Mouse (Mus musculus): Measurements from ENCODE around the gene Olfr473. TPM values are rescaled to one million over a fixed set of nuclear protein-coding genes. Genes with fewer than 3 reads are reported as not detected.

Olfr473 gene
- not detected for total RNA-seq (2023)

GRCm38 (mm10) chr7:107930146-107930545 lies at the start of gene Olfr473:
Olfr473 (plus strand) TSS chr7:107930446.

DNA sequence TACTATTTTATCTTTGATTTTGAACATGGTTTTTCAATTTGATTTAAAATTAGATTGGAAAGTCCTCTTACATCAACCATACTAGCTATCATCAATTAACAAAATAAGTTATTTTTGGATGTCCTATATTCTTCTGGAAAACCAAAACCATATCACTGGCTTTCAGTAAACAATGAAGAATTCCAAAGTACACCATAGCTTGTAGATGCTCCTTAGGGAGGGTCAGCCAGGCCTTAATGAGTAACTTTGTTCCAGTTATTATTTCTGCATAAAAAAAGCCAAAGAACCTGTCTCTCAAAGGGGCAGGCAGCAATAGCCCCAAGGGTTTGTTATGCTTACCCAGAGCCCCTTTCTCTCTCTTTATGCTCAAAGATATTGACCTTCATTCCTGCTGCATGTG lies 32.6 kb upstream of the Olfr473 start, which contains the start of gene Olfr472:
Olfr472 (plus strand) TSS at position 301 of the 400 bp plus-strand sequence.

GRCm38 (mm10) chr7:107954343-107954742 lies 24.1 kb downstream of the Olfr473 start, which contains the start of gene Olfr474:
Olfr474 (plus strand) TSS chr7:107954643.

DNA sequence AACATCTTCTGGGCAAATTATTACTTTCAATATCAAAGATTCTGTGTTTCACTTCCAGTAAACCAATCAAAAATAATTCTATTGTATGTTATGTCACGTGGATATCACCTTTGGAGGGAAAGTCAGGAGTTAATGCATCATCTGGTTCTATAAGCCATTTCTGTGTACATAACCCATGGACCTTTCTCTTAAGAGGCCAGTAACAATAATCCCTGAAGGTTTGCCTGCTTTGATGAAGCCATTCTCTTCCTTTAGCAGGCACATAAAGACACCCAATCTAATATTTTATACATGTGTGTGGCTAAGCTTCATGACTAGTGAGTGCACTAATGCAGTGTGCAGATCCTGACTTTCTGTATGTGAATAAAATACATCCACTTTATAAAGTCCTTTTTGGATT lies 34.3 kb downstream of the Olfr473 start, which contains the start of gene Olfr476:
Olfr476 (plus strand) TSS at position 301 of the 400 bp plus-strand sequence.

Other genes starting within 250 kb of the Olfr473 start
- gene Cyb5r2, start 172.4 kb upstream of the Olfr473 start, total RNA-seq (2023) = not detected
- not detected for gene Ovch2, start 129.2 kb upstream of the Olfr473 start, total RNA-seq (2023)
- gene Olfr467, start 118.2 kb upstream of the Olfr473 start, total RNA-seq (2023) = not detected
- not detected for gene Olfr469, start 104.9 kb upstream of the Olfr473 start, total RNA-seq (2023)
- gene Olfr470, start 83.0 kb upstream of the Olfr473 start, total RNA-seq (2023) = not detected
- under 1 TPM in 1 of 2 experiments, not detected in 1; 0.08 TPM for gene Olfr472, start 32.5 kb upstream of the Olfr473 start, total RNA-seq (2023)
- gene Olfr474, start 24.2 kb downstream of the Olfr473 start, total RNA-seq (2023) = not detected
- not detected for gene Olfr476, start 34.4 kb downstream of the Olfr473 start, total RNA-seq (2023)
- not detected for gene Olfr477, start 56.2 kb downstream of the Olfr473 start, total RNA-seq (2023)
- gene Olfr478, start 103.5 kb downstream of the Olfr473 start, total RNA-seq (2023) = not detected
- gene Olfr479, start 120.2 kb downstream of the Olfr473 start, total RNA-seq (2023) = not detected
- not detected for gene Olfr480, start 136.9 kb downstream of the Olfr473 start, total RNA-seq (2023)
- not detected for gene Olfr481, start 149.4 kb downstream of the Olfr473 start, total RNA-seq (2023)
- gene Olfr482, start 167.1 kb downstream of the Olfr473 start, total RNA-seq (2023) = 1 to 10 TPM; 1.5 to 1.8 TPM
- gene Olfr483, start 170.4 kb downstream of the Olfr473 start, total RNA-seq (2023) = not detected
- not detected for gene Olfr484, start 197.0 kb downstream of the Olfr473 start, total RNA-seq (2023)
- not detected for gene Olfr485, start 229.4 kb downstream of the Olfr473 start, total RNA-seq (2023)
- not detected for gene Olfr486, start 242.3 kb downstream of the Olfr473 start, total RNA-seq (2023)

All from monocyte, adult 59 days (primary cell).